Mouse (Mus musculus) liver, postnatal 0 days (tissue): Measurements from ENCODE around the gene Psmb4.
A peak's percentile ranks its signal among the peaks of the same experiment; 100 is the strongest.
"Not testable (repeated sequence)": the region's sequence is repeated elsewhere in the genome, so short reads cannot be mapped to it uniquely, and the experiment has no call there.

Experiments used
- CTCF ChIP-seq: sonication (generic); IDR thresholded peaks from 2 replicates; pipeline ENCODE4 v1.5.1; 2016; ENCODE audit warnings: antibody characterized with exemption, low read depth
- EP300 ChIP-seq: IDR thresholded peaks from 2 replicates; pipeline ENCODE4 v1.6.1; 2016; ENCODE audit warnings: antibody characterized with exemption, low read depth, mild to moderate bottlenecking

DNA sequence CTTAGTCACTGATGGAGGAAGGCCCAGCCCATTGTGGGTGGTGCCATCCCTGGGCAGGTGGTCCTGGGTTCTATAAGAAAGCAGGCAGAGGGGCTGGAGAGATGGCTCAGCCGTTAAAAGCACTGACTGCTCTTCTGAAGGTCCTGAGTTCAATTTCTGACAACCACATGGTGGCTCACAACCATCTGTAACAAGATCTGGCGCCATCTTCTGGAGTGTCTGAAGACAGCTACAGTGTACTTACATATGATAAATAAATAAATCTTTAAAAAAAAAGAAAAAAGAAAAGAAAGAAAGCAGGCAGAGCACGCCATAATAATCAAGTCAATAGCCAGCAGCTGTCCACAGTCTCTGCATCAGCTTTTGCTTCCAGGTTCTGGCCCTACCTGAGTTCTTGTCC lies 18.0 kb upstream of the Psmb4 start:
- peak; percentile 45 for TF ChIP-seq CTCF
- TF ChIP-seq EP300: not testable (repeated sequence)
